Mouse (Mus musculus): Measurements from ENCODE around the gene Egln2. TPM values are rescaled to one million over a fixed set of nuclear protein-coding genes. Genes with fewer than 3 reads are reported as not detected.

The Egln2 gene
- polyA plus RNA-seq, 1 experiment from 2014 or later = 76.9 TPM

DNA sequence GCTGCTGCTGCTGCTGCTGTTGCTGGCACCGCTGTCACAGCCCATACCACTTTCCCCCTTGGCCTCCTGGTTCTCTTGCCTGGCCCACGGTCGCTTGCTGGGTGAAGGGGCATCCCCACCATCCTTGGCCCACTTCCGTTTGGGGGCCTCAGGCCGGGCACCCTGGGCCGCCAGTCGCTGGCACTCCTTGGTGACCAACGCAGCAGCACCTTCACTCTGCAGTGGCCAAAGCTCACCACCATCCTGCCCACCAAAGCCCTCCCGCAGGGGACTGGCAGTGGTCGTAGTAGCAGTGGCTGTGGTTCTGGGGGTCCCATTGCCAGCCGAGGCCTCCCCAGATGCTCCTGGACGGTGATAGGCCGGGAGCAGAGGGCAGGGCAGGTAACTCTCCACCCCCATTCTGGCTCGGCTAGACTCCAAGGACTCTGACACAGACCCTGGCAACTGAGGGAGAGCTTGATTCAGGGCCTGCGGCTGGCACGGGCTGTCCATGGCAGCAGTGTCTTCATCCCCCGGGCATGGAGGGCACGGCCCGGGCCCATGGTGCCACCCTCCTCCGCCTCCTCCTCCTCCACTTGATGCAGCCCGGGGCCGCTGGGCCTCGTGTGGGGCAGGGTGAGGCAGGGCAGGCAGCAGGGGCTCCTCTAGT lies 1.5 kb downstream of the Egln2 start:
- no peaks in the 10 kb centered on the region for H3K27me3 ChIP-seq (ENCODE audit: insufficient read depth, low read length)
- peak overlapping the region; percentile 80 for H3K4me2 ChIP-seq (replicated peaks; ENCODE audit: low read depth, low read length)
- H3K4me1 ChIP-seq (ENCODE audit: insufficient read depth, low read length) = peaks cover 60% of the 10 kb centered on the region
- peak overlapping the region; percentile 99; the same call in 1 of the 2 replicates for H3K27ac ChIP-seq (ENCODE audit: low read length)
- H3K4me3 ChIP-seq (ENCODE audit: low read length) = peak overlapping the region; percentile 76
- peaks cover 21% of the 10 kb centered on the region for H3K36me3 ChIP-seq (ENCODE audit: insufficient read depth, low read length)
- ATAC-seq (ENCODE audit: low FRiP score, low TSS enrichment) = no peak
- 59% methylated on average over 23 of the region's 23 CpGs for WGBS
- no peaks in the 10 kb centered on the region for H3K9me3 ChIP-seq (ENCODE audit: low read length)
- H3K9ac ChIP-seq (replicated peaks; ENCODE audit: low read length) = peak overlapping the region; percentile 94

GRCm38 (mm10) chr7:27164112-27164947 lies 2.3 kb downstream of the Egln2 start:
- 0 out of 2 replicates have a peak overlapping the region, but pooled peaks have one; percentile 27 for H3K27ac ChIP-seq (ENCODE audit: low read length)
- H3K4me1 ChIP-seq (ENCODE audit: insufficient read depth, low read length) = peaks cover 62% of the 10 kb centered on the region
- no peak for ATAC-seq (ENCODE audit: low FRiP score, low TSS enrichment)
- peak overlapping the region; percentile 80 for H3K4me2 ChIP-seq (replicated peaks; ENCODE audit: low read depth, low read length)
- no peaks in the 10 kb centered on the region for H3K9me3 ChIP-seq (ENCODE audit: low read length)
- peaks cover 25% of the 10 kb centered on the region for H3K36me3 ChIP-seq (ENCODE audit: insufficient read depth, low read length)
- 83% methylated on average over 33 of the region's 33 CpGs for WGBS
- H3K4me3 ChIP-seq (ENCODE audit: low read length) = peak overlapping the region; percentile 76
- peak overlapping the region; percentile 46 for H3K9ac ChIP-seq (replicated peaks; ENCODE audit: low read length)
- no peaks in the 10 kb centered on the region for H3K27me3 ChIP-seq (ENCODE audit: insufficient read depth, low read length)

DNA sequence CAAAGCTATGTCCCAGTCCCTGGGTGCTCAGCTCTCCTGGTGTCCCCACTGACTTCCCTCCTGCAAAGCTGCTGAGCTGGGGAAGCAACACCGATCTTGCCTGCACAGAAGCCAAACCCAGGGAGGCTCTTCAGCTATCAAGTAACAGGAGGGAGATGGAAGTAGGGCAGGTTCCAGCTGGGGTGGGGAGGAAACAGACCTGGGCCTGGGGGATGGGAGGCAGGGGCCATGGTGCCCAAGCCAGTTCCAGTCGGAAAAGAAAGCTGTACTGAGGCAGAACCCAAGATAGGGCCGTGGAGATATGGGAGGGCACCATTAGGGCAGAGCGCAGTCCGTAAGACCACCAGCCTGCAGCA lies 3.2 kb downstream of the Egln2 start:
- Histone ChIP-seq H3K36me3 (ENCODE audit: insufficient read depth, low read length) (peaks cover 34% of the 10 kb centered on the region), H3K9me3 (ENCODE audit: low read length) (no peaks in the 10 kb centered on the region), H3K4me3 (ENCODE audit: low read length) (peak overlapping the region; percentile 76; the same call in 1 of the 2 replicates), H3K27ac (ENCODE audit: low read length) (0 out of 2 replicates have a peak overlapping the region, but pooled peaks have one; percentile 27), H3K4me2 (replicated peaks; ENCODE audit: low read depth, low read length) (peak overlapping the region; percentile 80), H3K9ac (replicated peaks; ENCODE audit: low read length) (peak overlapping the region; percentile 46), H3K27me3 (ENCODE audit: insufficient read depth, low read length) (no peaks in the 10 kb centered on the region), H3K4me1 (ENCODE audit: insufficient read depth, low read length) (peaks cover 62% of the 10 kb centered on the region)
- ATAC-seq (ENCODE audit: low FRiP score, low TSS enrichment) = no peak
- WGBS = 59% methylated on average over 5 of the region's 5 CpGs

GRCm38 (mm10) chr7:27162780-27163449 lies 3.7 kb downstream of the Egln2 start:
- peaks cover 39% of the 10 kb centered on the region for H3K36me3 ChIP-seq (ENCODE audit: insufficient read depth, low read length)
- H3K9me3 ChIP-seq (ENCODE audit: low read length) = no peaks in the 10 kb centered on the region
- no peak overlapping the region for H3K27ac ChIP-seq (ENCODE audit: low read length)
- peak overlapping the region; percentile 76; the same call in 1 of the 2 replicates for H3K4me3 ChIP-seq (ENCODE audit: low read length)
- 75% methylated on average over 5 of the region's 5 CpGs for WGBS
- H3K27me3 ChIP-seq (ENCODE audit: insufficient read depth, low read length) = no peaks in the 10 kb centered on the region
- peaks cover 62% of the 10 kb centered on the region for H3K4me1 ChIP-seq (ENCODE audit: insufficient read depth, low read length)
- peak overlapping the region; percentile 46 for H3K9ac ChIP-seq (replicated peaks; ENCODE audit: low read length)
- no peak for ATAC-seq (ENCODE audit: low FRiP score, low TSS enrichment)
- peak overlapping the region; percentile 80 for H3K4me2 ChIP-seq (replicated peaks; ENCODE audit: low read depth, low read length)

GRCm38 (mm10) chr7:27161744-27162143 lies 4.9 kb downstream of the Egln2 start:
- H3K9ac ChIP-seq (replicated peaks; ENCODE audit: low read length) = peak overlapping the region; percentile 31
- H3K27me3 ChIP-seq (ENCODE audit: insufficient read depth, low read length) = no peaks in the 10 kb centered on the region
- peaks cover 46% of the 10 kb centered on the region for H3K36me3 ChIP-seq (ENCODE audit: insufficient read depth, low read length)
- 83% methylated on average over 4 of the region's 4 CpGs for WGBS
- no peak overlapping the region for H3K27ac ChIP-seq (ENCODE audit: low read length)
- no peaks in the 10 kb centered on the region for H3K9me3 ChIP-seq (ENCODE audit: low read length)
- H3K4me3 ChIP-seq (ENCODE audit: low read length) = no peak overlapping the region
- no peak for ATAC-seq (ENCODE audit: low FRiP score, low TSS enrichment)
- peaks cover 58% of the 10 kb centered on the region for H3K4me1 ChIP-seq (ENCODE audit: insufficient read depth, low read length)
- no peak overlapping the region for H3K4me2 ChIP-seq (replicated peaks; ENCODE audit: low read depth, low read length)

DNA sequence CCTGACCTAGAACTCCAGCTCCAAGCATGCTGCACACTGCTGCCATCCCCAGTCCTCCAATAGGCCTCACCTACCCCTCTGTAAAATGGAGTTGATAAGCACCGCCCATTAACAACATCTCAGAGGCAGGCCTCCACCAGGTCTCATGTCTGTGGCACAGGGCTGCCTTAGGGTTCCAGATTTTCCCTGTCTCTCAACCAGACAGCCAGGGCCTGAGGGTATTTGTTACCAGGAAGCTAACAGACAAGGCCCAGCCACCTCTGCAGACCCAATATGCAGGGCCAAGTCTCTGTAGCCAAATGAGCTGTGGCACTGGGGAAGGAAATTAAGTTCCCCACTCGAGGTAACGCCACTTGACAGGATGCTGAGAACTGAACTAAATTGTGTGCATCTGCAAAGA lies 5.7 kb downstream of the Egln2 start:
- WGBS = 86% methylated on average over 3 of the region's 3 CpGs
- Histone ChIP-seq H3K9me3 (ENCODE audit: low read length) (no peaks in the 10 kb centered on the region), H3K4me2 (replicated peaks; ENCODE audit: low read depth, low read length) (no peak overlapping the region), H3K36me3 (ENCODE audit: insufficient read depth, low read length) (peaks cover 46% of the 10 kb centered on the region), H3K27ac (ENCODE audit: low read length) (no peak overlapping the region), H3K27me3 (ENCODE audit: insufficient read depth, low read length) (no peaks in the 10 kb centered on the region), H3K4me1 (ENCODE audit: insufficient read depth, low read length) (peaks cover 58% of the 10 kb centered on the region), H3K4me3 (ENCODE audit: low read length) (no peak overlapping the region), H3K9ac (replicated peaks; ENCODE audit: low read length) (no peak overlapping the region)
- no peak for ATAC-seq (ENCODE audit: low FRiP score, low TSS enrichment)

GRCm38 (mm10) chr7:27159882-27160281 lies 6.7 kb downstream of the Egln2 start:
- H3K36me3 ChIP-seq (ENCODE audit: insufficient read depth, low read length) = peaks cover 41% of the 10 kb centered on the region
- H3K9me3 ChIP-seq (ENCODE audit: low read length) = no peaks in the 10 kb centered on the region
- 0 out of 2 replicates have a peak overlapping the region, but pooled peaks have one; percentile 18 for H3K4me2 ChIP-seq (replicated peaks; ENCODE audit: low read depth, low read length)
- whole genome bisulfite sequencing = 11% methylated on average over 8 of the region's 8 CpGs
- H3K4me3 ChIP-seq (ENCODE audit: low read length) = no peak overlapping the region
- H3K27me3 ChIP-seq (ENCODE audit: insufficient read depth, low read length) = no peaks in the 10 kb centered on the region
- H3K27ac ChIP-seq (ENCODE audit: low read length) = 0 out of 2 replicates have a peak overlapping the region, but pooled peaks have one; percentile 13
- peaks cover 49% of the 10 kb centered on the region for H3K4me1 ChIP-seq (ENCODE audit: insufficient read depth, low read length)
- H3K9ac ChIP-seq (replicated peaks; ENCODE audit: low read length) = 0 out of 2 replicates have a peak overlapping the region, but pooled peaks have one; percentile 2
- peak; percentile 93 for ATAC-seq (ENCODE audit: low FRiP score, low TSS enrichment)

DNA sequence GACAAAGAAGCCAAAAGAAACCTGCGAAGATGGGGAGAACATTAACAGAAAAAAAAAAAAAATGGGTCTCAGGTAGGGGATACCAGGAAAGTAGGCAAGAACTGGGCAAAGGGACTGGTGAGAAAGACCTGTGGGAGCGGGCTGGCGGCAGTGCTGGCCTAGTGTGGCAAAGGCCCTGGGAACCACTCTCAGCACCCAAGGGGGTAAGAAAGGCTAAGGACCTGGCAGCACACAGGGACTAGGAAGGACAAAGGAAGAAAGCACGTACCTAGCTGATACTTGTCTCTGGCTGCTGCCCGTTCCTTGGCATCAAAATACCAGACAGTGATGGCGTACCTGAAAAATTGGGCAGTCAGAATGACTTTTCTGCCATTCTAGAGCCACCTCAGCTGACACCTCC lies 7.3 kb downstream of the Egln2 start:
- Histone ChIP-seq H3K36me3 (ENCODE audit: insufficient read depth, low read length) (peaks cover 35% of the 10 kb centered on the region), H3K4me2 (replicated peaks; ENCODE audit: low read depth, low read length) (no peak overlapping the region), H3K27me3 (ENCODE audit: insufficient read depth, low read length) (no peaks in the 10 kb centered on the region), H3K9me3 (ENCODE audit: low read length) (no peaks in the 10 kb centered on the region), H3K9ac (replicated peaks; ENCODE audit: low read length) (no peak overlapping the region), H3K27ac (ENCODE audit: low read length) (no peak overlapping the region), H3K4me1 (ENCODE audit: insufficient read depth, low read length) (peaks cover 43% of the 10 kb centered on the region), H3K4me3 (ENCODE audit: low read length) (no peak overlapping the region)
- 96% methylated on average over 6 of the region's 6 CpGs for WGBS
- no peak for ATAC-seq (ENCODE audit: low FRiP score, low TSS enrichment)

DNA sequence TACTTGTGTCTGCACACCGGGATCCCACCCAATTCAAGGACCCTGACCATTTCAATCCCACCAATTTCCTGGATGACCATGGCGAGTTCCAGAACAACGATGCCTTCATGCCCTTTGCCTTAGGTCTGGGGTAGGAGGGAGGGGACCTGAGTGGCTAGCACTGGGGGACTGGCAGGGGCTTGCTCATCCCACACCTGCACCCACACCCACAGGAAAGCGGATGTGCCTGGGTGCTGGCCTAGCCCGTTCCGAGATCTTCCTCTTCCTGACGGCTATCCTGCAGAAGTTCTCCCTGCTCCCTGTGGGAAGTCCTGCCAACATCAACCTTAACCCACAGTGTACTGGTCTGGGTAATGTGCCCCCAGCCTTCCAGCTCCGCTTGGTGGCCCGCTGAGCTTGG lies 8.4 kb downstream of the Egln2 start:
- Histone ChIP-seq H3K27me3 (ENCODE audit: insufficient read depth, low read length) (no peaks in the 10 kb centered on the region), H3K9ac (replicated peaks; ENCODE audit: low read length) (no peak overlapping the region), H3K36me3 (ENCODE audit: insufficient read depth, low read length) (peaks cover 35% of the 10 kb centered on the region), H3K27ac (ENCODE audit: low read length) (no peak overlapping the region), H3K4me1 (ENCODE audit: insufficient read depth, low read length) (peaks cover 34% of the 10 kb centered on the region), H3K4me3 (ENCODE audit: low read length) (no peak overlapping the region), H3K9me3 (ENCODE audit: low read length) (no peaks in the 10 kb centered on the region), H3K4me2 (replicated peaks; ENCODE audit: low read depth, low read length) (no peak overlapping the region)
- ATAC-seq (ENCODE audit: low FRiP score, low TSS enrichment) = no peak
- WGBS = 97% methylated on average over 9 of the region's 9 CpGs

All from kidney, embryonic 16.5 days (tissue).